Mouse (Mus musculus): ENCODE measurements around the gene Hist1h3e.
"Not testable (repeated sequence)": the region's sequence is repeated elsewhere in the genome, so short reads cannot be mapped to it uniquely, and the experiment has no call there.

The Hist1h3e gene

GRCm38 (mm10) chr13:23542999-23543607 lies 19.1 kb downstream of the Hist1h3e start, which contains the start of gene Hist1h2bh:
Gene Hist1h2bh, minus strand, starts transcription at chr13:23543392.
- in situ Hi-C loops (cut with MboI, MseI), result not testable (repeated sequence)

- in situ Hi-C loops (cut with MboI, MseI), result not testable (repeated sequence)
Observed at GRCm38 (mm10) chr13:23542225-23542980, 19.8 kb downstream of the Hist1h3e start.

- in situ Hi-C loops (cut with MboI, MseI), result no loop called here
Observed at GRCm38 (mm10) chr13:23541497-23541896, 20.7 kb downstream of the Hist1h3e start.

DNA sequence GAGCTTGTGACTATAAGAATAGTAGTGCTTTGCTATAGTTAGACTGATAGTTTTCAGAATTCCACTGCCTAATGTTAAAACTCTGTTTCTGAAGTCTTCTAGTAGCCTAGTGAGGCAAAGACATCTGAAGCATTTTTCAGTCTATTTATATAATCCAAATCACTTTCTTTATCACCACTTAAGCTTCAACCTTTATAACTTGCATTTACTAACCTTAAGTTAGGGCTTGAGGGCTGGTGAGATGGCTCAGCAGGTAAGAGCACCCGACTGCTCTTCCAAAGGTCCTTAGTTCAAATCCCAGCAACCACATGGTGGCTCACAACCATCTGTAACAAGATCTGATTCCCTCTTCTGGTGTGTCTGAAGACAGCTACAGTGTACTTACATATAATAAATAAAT lies 22.3 kb downstream of the Hist1h3e start:
- in situ Hi-C loops (cut with MboI, MseI), result loop anchor here (5.0 to 10.0 kb wide), 4 partner anchors 37 to 1825 kb away; partner anchors contain the start of genes Hist1h2ai (in 2 of the 2), Hist1h2bl (in 2 of the 2), Hist1h3h (in 2 of the 2) and Hist1h2ah (in 1 of the 2)

GRCm38 (mm10) chr13:23538249-23538648 lies 23.9 kb downstream of the Hist1h3e start:
- in situ Hi-C loops (cut with MboI, MseI), result loop anchor here (5.0 to 10.0 kb wide), 4 partner anchors 39 to 1823 kb away; partner anchors contain the start of genes Hist1h2ai (in 2 of the 2), Hist1h2bl (in 2 of the 2), Hist1h3h (in 2 of the 2) and Hist1h2ah (in 1 of the 2)

DNA sequence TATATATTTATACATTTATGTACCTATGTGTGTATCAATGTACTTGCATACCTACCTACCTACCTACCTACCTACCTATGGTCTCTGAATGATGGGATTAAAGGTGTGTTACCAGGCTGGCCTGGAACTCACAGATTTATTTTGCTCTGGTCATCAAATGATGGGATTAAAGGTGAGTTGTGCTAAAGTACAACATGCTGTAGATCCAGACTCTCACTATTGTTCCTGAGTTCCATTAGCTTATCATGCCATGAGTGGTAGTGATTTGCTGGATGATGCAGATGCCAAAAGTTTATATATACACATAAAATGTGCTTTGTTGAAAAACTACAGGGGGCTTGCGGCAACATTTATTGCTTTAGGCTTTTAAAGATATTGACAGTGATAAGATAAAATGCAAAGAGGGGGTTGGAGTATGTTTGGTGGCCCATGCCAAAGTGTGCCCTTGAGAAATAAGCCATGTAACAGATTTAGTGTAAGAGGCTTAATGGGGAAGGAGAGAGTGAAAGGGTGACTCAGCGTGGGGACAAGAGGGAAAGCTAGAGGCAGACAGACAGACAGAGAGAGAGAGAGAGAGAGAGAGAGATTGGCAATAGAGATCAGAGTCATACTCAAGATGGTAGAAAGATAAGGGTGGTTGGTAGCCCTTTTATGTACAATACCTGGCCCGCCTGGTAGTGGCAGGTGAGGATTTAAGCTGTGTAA lies 25.0 kb downstream of the Hist1h3e start:
- in situ Hi-C loops (cut with MboI, MseI), result loop anchor here (5.0 to 10.0 kb wide), 4 partner anchors 40 to 1822 kb away; partner anchors contain the start of genes Hist1h2ai (in 2 of the 2), Hist1h2bl (in 2 of the 2), Hist1h3h (in 2 of the 2) and Hist1h2ah (in 1 of the 2)

GRCm38 (mm10) chr13:23536076-23536822 lies 25.9 kb downstream of the Hist1h3e start:
- in situ Hi-C loops (cut with MboI, MseI), result loop anchor here (5.0 to 10.0 kb wide), 4 partner anchors 41 to 1821 kb away; partner anchors contain the start of genes Hist1h2ai (in 2 of the 2), Hist1h2bl (in 2 of the 2), Hist1h3h (in 2 of the 2) and Hist1h2ah (in 1 of the 2)

DNA sequence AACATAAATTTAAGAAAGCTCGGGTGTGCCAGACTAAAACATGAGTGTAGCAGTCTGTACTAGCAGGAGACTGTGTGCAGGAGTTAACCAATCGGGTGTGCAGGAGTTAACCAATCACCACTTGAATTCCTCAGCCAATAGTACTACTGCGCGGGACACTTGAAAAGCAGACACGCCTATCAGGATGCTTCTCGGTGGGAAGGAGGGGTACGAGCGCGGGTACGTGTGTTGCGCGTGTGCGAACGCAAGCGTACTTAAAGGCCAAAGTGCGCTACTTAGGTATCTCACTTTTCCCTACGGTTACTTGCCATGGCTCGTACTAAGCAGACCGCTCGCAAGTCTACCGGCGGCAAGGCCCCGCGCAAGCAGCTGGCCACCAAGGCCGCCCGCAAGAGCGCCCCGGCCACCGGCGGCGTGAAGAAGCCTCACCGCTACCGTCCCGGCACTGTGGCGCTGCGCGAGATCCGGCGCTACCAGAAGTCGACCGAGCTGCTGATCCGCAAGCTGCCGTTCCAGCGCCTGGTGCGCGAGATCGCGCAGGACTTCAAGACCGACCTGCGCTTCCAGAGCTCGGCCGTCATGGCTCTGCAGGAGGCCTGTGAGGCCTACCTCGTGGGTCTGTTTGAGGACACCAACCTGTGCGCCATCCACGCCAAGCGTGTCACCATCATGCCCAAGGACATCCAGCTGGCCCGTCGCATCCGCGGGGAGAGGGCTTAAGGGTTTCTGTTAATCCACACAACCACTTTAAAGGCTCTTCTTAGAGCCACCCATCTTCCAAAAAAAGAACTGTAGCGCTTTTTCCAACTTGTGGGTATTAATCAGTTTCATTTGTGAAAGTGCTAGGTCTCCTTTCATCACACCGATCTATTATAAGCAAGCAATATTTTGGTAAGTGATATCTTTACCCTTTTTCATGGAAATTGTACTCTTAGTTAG lies 26.8 kb downstream of the Hist1h3e start, which contains the start of gene Hist1h3g:
Gene Hist1h3g (plus strand): TSS at position 286 of the 939 bp plus-strand sequence.
- in situ Hi-C loops (cut with MboI, MseI), result loop anchor here (5.0 to 10.0 kb wide), 4 partner anchors 42 to 1821 kb away; partner anchors contain the start of genes Hist1h2ai (in 2 of the 2), Hist1h2bl (in 2 of the 2), Hist1h3h (in 2 of the 2) and Hist1h2ah (in 1 of the 2)

- in situ Hi-C loops (cut with MboI, MseI), result loop anchor here (5.0 to 10.0 kb wide), 6 partner anchors 43 to 1820 kb away; partner anchors contain the start of genes Hist1h2ai (in 2 of the 2), Hist1h2bl (in 2 of the 2), Hist1h3h (in 2 of the 2) and Hist1h2ah (in 1 of the 2)
Observed at GRCm38 (mm10) chr13:23534368-23535131, 27.6 kb downstream of the Hist1h3e start.

DNA sequence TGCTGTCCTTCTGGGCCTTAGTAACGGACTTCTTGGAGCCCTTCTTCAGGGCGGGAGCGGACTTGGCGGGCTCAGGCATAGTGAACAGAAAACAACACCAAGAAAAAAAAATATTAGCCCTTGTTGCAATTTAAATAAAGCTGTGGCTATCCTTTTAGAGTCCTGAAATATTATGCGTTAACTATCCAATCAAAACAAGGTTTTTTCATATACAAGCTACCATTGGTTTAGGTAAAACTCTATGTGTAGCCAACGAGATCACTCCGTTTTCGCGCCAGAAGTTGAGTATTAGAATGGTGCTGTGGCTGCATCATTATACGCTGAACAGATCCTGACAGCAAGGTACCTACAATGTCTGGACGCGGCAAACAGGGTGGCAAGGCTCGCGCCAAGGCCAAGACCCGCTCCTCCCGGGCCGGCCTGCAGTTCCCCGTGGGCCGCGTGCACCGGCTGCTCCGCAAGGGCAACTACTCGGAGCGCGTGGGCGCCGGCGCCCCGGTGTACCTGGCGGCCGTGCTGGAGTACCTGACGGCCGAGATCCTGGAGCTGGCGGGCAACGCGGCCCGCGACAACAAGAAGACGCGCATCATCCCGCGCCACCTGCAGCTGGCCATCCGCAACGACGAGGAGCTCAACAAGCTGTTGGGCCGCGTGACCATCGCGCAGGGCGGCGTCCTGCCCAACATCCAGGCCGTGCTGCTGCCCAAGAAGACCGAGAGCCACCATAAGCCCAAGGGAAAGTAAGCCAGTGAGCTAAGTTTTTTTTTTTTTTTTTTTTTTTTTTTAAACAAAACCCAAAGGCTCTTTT lies 28.4 kb downstream of the Hist1h3e start, which contains the start of gene Hist1h2af:
Gene Hist1h2af (plus strand): TSS at position 347 of the 808 bp plus-strand sequence.
- in situ Hi-C loops (cut with MboI, MseI), result loop anchor here in 1 of 2 experiments (5.0 to 10.0 kb wide), 3 partner anchors 49 to 1819 kb away; partner anchors contain the start of genes Hist1h2ai, Hist1h2an, Hist1h2bl and Hist1h2bp

DNA sequence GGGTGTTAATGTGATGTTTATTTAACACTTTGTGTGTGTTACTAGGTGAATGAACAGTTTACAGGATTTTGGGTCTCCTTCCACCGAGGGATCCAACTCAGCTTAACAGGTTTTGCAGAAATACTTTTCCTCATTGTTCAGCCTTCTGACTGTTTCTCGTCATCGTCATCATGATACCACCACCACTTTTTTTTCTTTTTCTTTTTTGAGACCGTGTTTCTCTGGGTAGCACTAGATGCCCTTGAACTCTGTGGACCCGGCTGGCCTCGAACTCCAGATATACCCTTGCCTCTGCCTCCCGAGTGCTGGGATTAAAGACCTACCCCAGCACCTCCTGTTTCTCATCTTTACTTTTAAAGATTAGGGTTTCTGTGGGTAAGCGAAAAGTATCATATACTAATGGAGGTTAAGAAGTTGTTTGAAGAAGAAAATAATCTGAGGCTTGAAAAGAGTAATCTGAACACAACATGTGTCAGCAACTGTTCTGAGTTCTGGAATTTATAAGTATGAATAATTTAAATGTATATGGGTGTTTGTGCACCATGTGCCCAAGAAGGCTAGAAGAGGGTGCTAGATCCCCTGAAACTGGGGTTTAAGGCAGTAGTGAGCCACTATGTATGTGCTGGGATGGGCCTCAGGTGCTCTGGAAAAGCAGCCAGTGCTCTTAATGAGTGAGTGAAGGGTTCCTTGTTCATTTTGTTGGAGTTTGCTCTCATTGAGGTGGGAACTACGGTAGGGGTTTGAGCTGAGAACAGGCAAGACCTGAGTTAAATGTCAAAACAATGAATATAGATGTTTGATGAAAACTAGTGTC lies 29.7 kb downstream of the Hist1h3e start:
- in situ Hi-C loops (cut with MboI, MseI), result loop anchor here in 1 of 2 experiments (5.0 to 10.0 kb wide), 3 partner anchors 50 to 1818 kb away; partner anchors contain the start of genes Hist1h2ai, Hist1h2an, Hist1h2bl and Hist1h2bp

- in situ Hi-C loops (cut with MboI, MseI), result loop anchor here in 1 of 2 experiments (5.0 to 10.0 kb wide), 3 partner anchors 51 to 1816 kb away; partner anchors contain the start of genes Hist1h2ai, Hist1h2an, Hist1h2bl and Hist1h2bp
Observed at GRCm38 (mm10) chr13:23530901-23531875, 31.0 kb downstream of the Hist1h3e start, which contains the start of gene Hist1h4h. Gene Hist1h4h, plus strand, starts transcription at chr13:23531050.

GRCm38 (mm10) chr13:23530181-23530900 lies 31.8 kb downstream of the Hist1h3e start:
- in situ Hi-C loops (cut with MboI, MseI), result loop anchor here in 1 of 2 experiments (5.0 to 10.0 kb wide), 3 partner anchors 52 to 1816 kb away; partner anchors contain the start of genes Hist1h2ai, Hist1h2an, Hist1h2bl and Hist1h2bp

Measured in T-helper 17 cell (primary cell).